Mouse (Mus musculus) embryonic stem cell, embryonic (primary cell): Measurements from ENCODE around the gene Ifitm10.
"Not testable (repeated sequence)": the region's sequence is repeated elsewhere in the genome, so short reads cannot be mapped to it uniquely, and the experiment has no call there.

Experiments used
- CTCF ChIA-PET, 4 experiments: fragments of 300-600 bp in 2 of 4; fragments of 350-600 bp in 2 of 4; sonication (Branson Sonifier 250); formaldehyde crosslinking; loops; one replicate each; lab custom pipeline; 2022; ENCODE audit warnings: inconsistent platforms in 2 of 4; lab: Charles Lee
- POLR2A ChIA-PET, 4 experiments: fragments of 300-600 bp in 2 of 4; fragments of 350-600 bp in 2 of 4; sonication (Branson Sonifier 250); formaldehyde crosslinking; loops; one replicate each; lab custom pipeline; 2022; ENCODE audit warnings: antibody characterized with exemption in 4 of 4, inconsistent platforms in 1 of 4; lab: Charles Lee

Gene Ifitm10

DNA sequence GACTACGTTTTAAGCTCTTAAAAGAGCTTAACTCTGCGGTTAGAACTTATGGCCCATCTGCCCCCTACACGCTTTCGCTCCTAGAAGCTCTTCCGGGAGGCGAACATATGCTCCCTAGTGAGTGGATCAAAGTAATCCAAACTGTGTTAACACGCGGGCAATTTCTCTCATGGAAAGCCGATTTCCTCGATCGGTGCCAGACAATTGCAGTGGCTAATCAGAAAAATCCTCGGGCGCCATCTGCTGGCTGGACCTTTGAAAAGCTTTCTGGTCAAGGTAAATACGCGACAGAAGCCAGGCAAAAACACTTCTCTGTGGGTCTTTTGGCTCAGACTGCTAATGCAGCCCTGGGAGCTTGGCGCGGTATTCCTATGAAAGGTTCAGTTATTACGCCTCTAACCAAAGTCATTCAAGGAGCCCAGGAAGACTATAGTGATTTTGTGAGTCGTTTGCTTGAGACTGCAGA, 88.9 kb downstream of the Ifitm10 start:
- ChIA-PET POLR2A (interaction anchor here in 3 of 4 experiments (0.6 to 1.8 kb wide), 16 partner anchors 9 to 382 kb away, joined by 3 to 11 read pairs (median 3); partner anchors contain the start of gene Dusp8 (in 1 of the 3)), CTCF (interaction anchor here (0.6 to 2.2 kb wide), 71 partner anchors 9 to 619 kb away, joined by 3 to 18 read pairs (median 4); partner anchors contain the start of genes Dusp8 (in 1 of the 4) and Gm10153 (in 1 of the 4))

DNA sequence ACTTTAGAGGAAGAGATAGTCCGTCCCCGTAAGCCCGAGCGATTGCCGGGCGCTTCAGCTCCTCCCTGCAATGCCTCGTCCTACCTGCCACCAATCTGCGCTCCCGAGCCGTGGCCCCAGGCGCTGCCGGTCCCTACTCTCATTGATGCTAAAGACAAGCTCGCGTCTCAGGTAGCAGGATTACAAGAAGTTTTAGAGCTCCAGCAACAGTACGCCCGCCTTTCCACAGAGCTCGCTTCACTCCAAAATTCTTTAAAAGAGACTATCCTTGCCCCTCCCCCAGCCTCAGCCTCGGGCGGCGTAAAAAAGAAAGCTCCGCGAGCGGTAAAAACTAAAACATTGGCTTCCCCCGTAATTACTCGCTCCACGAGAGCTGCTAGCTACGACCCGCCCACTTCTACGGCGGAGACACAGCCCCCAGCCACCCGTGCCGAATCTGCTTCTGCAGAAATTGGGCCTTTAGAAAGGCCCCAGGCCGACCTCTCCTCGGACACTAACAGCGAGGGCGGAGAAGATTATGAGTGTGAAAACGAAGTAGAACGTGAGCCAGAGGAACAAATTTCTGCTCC, 89.4 kb downstream of the Ifitm10 start:
- ChIA-PET POLR2A (interaction anchor here in 3 of 4 experiments (0.6 to 1.8 kb wide), 16 partner anchors 8 to 382 kb away, joined by 3 to 11 read pairs (median 3); partner anchors contain the start of gene Dusp8 (in 1 of the 3)), CTCF (interaction anchor here (0.6 to 2.2 kb wide), 67 partner anchors 8 to 618 kb away, joined by 3 to 18 read pairs (median 4); partner anchors contain the start of genes Dusp8 (in 1 of the 4) and Gm10153 (in 1 of the 4))

DNA sequence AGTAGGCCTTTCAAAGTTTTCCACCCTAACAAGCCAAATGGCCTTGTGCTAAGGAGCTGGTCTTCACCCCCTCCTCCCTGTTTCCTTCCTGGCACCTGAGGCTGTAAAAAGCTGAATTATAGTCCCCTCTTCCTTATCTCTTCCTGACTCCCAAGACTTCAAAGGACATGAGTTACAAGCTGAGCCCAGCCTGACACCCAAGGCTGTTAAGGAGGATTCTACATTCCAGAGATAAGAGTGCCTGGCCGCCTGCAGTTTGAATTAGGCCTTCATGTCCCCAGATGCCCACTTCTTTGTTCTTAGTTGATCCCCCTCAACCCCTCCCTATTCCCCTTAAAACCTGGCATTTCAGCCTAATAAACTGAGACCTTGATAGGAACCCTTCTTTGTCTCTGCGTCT, 90.7 kb downstream of the Ifitm10 start:
- CTCF ChIA-PET, result not testable (repeated sequence)

DNA sequence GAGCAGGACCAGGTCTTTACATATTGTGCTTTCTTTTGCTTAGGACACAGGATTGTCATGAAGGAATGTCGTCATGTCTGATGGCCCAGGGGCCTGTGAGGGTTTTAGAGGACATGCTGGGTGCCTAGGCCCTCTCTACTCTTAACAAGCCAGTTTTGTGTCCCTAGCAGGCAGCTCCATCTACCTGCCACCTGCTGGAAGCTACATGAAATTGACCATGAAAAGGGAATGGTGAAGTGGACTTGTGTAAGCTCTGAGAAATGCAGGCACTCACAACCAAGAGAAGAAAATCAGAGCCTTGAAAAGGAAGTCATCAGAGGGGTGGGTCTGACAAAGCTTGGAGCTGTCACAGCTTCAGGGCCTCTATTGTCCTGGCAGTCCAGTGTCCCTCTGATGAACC, 94.3 kb downstream of the Ifitm10 start:
- ChIA-PET CTCF (interaction anchor here in 1 of 4 experiments (0.8 kb wide), 1 partner anchor 28 kb away, joined by 3 read pairs; no protein-coding TSS in a partner anchor), POLR2A (interaction anchor here in 1 of 4 experiments (1.3 kb wide), 1 partner anchor 24 kb away, joined by 5 read pairs; no protein-coding TSS in a partner anchor)

More for the DNA sequence above, 90.7 kb downstream of the Ifitm10 start:
- POLR2A ChIA-PET, result not testable (repeated sequence)

DNA sequence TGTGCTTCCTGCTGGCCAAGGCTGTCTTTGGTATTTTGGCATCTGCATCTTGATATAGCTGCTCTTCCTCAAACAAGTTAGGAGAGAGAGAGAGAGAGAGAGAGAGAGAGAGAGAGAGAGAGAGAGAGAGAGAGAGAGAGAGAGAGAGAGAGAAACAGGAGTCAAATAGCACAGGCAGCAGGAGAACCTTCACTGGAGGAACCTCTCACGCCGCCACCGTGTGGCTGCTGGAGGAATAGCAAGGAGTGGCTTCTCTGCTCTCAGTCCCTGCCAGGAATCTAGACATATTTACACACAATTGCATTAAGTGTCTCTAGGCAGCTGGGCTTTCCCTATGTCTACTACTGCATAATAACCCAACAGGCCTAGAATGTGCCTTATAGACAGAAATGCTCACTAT, 95.4 kb downstream of the Ifitm10 start:
- ChIA-PET CTCF (interaction anchor here (0.6 to 2.0 kb wide), 16 partner anchors 10 to 648 kb away, joined by 3 to 61 read pairs (median 5); no protein-coding TSS in a partner anchor), POLR2A (interaction anchor here in 1 of 4 experiments (0.7 kb wide), 1 partner anchor 16 kb away, joined by 6 read pairs; no protein-coding TSS in a partner anchor)
